Mouse (Mus musculus) kidney, embryonic 16.5 days (tissue): ENCODE results near the gene Mettl1. TPM values are rescaled to one million over a fixed set of nuclear protein-coding genes. Genes with fewer than 3 reads are reported as not detected.

Experiments
- ATAC-seq: fragments of 200-750 bp; cut with Nextera tagmentation; 2 replicates; pipeline ENCODE4 v1.8.0; 2017; ENCODE audit warnings: moderate TSS enrichment; ENCODE audit not compliant: low FRiP score, low TSS enrichment
- H3K27ac ChIP-seq: fragments of 300-500 bp; sonication (generic); 2 replicates; pipeline ENCODE4 v1.5.1; 2014; ENCODE audit warnings: low read length
- H3K27me3 ChIP-seq: fragments of 300-500 bp; sonication (generic); 2 replicates; pipeline ENCODE4 v1.6.1; 2014; ENCODE audit warnings: low read length, control low read depth, mixed read lengths; ENCODE audit not compliant: insufficient read depth
- H3K36me3 ChIP-seq: fragments of 300-500 bp; sonication (generic); 2 replicates; pipeline ENCODE4 v1.6.1; 2014; ENCODE audit warnings: low read length, control low read depth, mixed read lengths; ENCODE audit not compliant: insufficient read depth
- H3K4me1 ChIP-seq: fragments of 300-500 bp; sonication (generic); 2 replicates; pipeline ENCODE4 v1.6.1; 2014; ENCODE audit warnings: low read length, control low read depth, mixed read lengths; ENCODE audit not compliant: insufficient read depth
- H3K4me2 ChIP-seq: fragments of 300-500 bp; sonication (generic); replicated peaks from 2 replicates; pipeline ENCODE4 v1.6.1; 2014; ENCODE audit warnings: low read depth, low read length
- H3K4me3 ChIP-seq: fragments of 300-500 bp; sonication (generic); 2 replicates; pipeline ENCODE4 v1.5.1; 2014; ENCODE audit warnings: mild to moderate bottlenecking, low read length
- H3K9ac ChIP-seq: fragments of 300-500 bp; sonication (generic); replicated peaks from 2 replicates; pipeline ENCODE4 v1.6.1; 2014; ENCODE audit warnings: low read length
- H3K9me3 ChIP-seq: fragments of 300-500 bp; sonication (generic); 2 replicates; pipeline ENCODE4 v1.6.1; 2016; ENCODE audit warnings: low read length, control low read depth
- WGBS: fragments of 180-500 bp; shearing (Covaris S2); extraction: QIAGEN DNeasy Blood & Tissue Kit; methylation state at CpG from one replicate; pipeline ENCODE4 v1.1.7; 2014; 5-methylcytosine and 5-hydroxymethylcytosine counted together
- polyA plus RNA-seq: library from polyadenylated mRNA; unstranded; fragments of >200 nt; fragmentation: Nextera tagmentation; extraction: Ambion mirVana; gene quantifications from 2 replicates; pipeline ENCODE4 v1.2.1, GENCODE M21; 2015

The Mettl1 gene
- polyA plus RNA-seq, 1 experiment from 2014 or later, result 52.8 TPM

DNA sequence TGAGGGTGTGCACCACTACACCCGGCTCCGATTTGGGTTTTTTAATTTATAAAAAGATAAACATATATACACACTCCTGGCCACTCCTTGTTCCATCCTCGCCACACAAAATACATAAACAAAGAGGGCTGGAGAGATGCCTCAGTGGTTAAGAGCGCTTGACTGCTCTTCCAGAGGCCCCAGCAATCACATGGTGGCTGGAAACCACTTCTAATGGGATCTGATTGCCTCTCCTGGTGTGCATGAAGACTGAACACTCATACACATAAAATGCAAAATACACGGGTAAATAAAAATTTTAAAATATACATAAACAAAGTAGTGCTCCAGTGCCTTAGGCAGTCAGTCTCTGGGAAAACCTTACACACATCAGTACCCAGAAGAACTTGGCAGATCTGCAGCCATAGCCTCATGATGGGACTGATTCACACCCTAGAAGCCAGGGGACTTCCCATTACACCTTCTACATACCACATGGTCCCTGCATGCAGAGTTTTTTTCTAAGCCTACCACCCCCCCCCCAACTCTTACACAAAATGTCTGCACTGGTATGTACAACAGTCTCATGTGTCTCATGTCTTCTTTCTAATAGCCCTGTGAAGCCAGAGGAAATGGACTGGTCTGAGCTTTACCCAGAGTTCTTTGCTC, 1.4 kb downstream of the Mettl1 start:
- H3K27ac ChIP-seq, result peak overlapping the region; percentile 56
- H3K9me3 ChIP-seq, result no peaks in the 10 kb centered on the region
- peaks cover 11% of the 10 kb centered on the region for H3K4me1 ChIP-seq
- peak overlapping the region; percentile 79 for H3K4me3 ChIP-seq
- peaks cover 5% of the 10 kb centered on the region for H3K27me3 ChIP-seq
- WGBS, result 18% methylated on average over 5 of the region's 5 CpGs
- peak overlapping the region; percentile 99 for H3K4me2 ChIP-seq
- peaks cover 12% of the 10 kb centered on the region for H3K36me3 ChIP-seq
- peak overlapping the region; percentile 73 for H3K9ac ChIP-seq
- no peak for ATAC-seq

DNA sequence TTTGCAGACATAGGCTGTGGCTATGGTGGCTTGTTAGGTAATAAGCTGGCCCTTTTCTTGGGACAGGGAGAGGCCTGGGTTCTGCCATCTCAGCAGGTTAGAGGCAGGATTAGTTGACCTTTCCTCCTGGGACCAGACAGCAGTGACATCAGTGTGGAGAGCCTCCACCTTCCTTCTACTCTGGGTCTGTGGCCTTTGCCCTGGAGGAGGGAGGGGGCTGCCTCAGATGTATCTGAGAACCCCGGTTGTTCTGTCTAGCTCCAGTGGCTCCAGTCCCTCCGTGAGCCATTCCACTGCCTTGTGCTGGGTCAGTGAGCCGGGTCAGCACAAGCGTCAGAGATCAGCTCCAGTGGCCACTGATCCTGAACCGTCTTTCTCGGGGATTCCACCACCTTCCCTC, 2.0 kb downstream of the Mettl1 start:
- Histone ChIP-seq H3K4me1 (peaks cover 11% of the 10 kb centered on the region), H3K4me3 (no peak overlapping the region), H3K4me2 (no peak overlapping the region), H3K9me3 (no peaks in the 10 kb centered on the region), H3K36me3 (peaks cover 12% of the 10 kb centered on the region), H3K9ac (no peak overlapping the region), H3K27me3 (peaks cover 11% of the 10 kb centered on the region), H3K27ac (peak overlapping the region; percentile 56)
- ATAC-seq, result peak; percentile 66
- WGBS, result 52% methylated on average over 6 of the region's 6 CpGs

DNA sequence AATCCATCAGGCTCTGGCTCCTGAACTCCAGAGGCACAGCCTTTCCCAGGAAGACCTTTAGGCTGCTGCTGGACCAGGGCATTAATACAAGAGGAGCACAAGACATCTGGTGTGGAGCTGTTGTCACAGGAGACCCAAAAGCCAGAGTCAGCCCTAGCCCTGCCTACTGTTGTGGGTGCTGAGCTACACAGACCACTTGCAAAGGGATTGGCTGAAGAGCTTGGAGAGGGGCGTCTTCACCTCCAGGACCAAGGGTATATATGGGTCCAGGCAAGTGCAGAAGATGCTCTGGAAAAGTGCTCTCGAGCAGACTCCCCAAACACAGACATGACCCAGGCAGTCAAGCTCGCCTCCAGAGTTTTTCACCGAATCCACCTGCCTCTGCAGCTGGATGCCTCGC, 6.7 kb downstream of the Mettl1 start, which contains the start of gene Cyp27b1:
Cyp27b1 (plus strand) TSS at position 297 of the 400 bp plus-strand sequence.
- H3K36me3 ChIP-seq, result peaks cover 12% of the 10 kb centered on the region
- H3K4me3 ChIP-seq, result peak within 1 kb of the TSS; percentile 24
- no peaks in the 10 kb centered on the region for H3K9me3 ChIP-seq
- H3K9ac ChIP-seq, result peak within 1 kb of the TSS; percentile 43
- 32% methylated on average over 5 of the region's 5 CpGs for WGBS
- H3K4me2 ChIP-seq, result peak within 1 kb of the TSS; percentile 41
- H3K27ac ChIP-seq, result no peak within 1 kb of the TSS
- H3K4me1 ChIP-seq, result peaks cover 16% of the 10 kb centered on the region
- peaks cover 47% of the 10 kb centered on the region for H3K27me3 ChIP-seq
- ATAC-seq, result no peak

DNA sequence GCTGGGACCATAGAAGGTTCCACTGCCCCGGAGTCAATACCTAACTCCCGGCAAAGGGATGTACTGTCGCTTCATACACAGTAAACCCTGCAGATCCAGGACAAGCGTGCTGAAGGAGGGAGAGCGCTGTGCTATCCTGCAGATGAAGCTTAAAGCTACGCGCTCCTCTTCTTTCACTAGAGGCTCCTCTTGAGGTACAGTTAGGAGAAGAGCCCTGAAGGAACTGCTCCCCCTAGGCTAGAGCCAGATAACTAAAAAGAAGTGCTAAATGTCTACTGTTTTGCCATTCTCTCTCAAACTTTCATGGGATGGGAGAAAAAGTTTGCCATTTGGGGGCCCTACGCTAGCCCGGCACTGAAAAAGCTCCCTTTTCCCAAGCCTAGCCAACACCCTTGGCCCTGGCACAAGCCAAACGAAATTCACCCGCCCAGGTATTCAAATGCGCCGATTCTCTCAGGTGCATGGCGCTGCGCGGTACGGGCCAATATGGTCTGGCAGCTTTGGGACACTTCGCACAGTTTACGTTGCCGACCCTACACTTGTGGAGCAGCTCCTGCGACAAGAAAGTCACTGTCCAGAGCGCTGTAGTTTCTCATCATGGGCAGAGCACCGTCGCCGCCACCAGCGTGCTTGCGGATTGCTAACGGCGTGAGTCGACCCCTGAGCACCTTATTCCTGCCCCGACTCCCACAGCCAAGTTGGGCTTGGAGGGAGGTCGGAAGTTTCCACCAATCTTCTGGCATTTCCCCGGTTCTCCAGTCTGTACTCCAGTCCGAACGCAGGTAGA, 7.6 kb downstream of the Mettl1 start:
- Histone ChIP-seq H3K36me3 (peaks cover 12% of the 10 kb centered on the region), H3K4me1 (peaks cover 14% of the 10 kb centered on the region), H3K9me3 (no peaks in the 10 kb centered on the region), H3K9ac (peak overlapping the region; percentile 43), H3K4me3 (peak overlapping the region; percentile 24), H3K4me2 (peak overlapping the region; percentile 41), H3K27me3 (peaks cover 47% of the 10 kb centered on the region), H3K27ac (no peak overlapping the region)
- 3% methylated on average over 35 of the region's 35 CpGs for WGBS
- no peak for ATAC-seq

DNA sequence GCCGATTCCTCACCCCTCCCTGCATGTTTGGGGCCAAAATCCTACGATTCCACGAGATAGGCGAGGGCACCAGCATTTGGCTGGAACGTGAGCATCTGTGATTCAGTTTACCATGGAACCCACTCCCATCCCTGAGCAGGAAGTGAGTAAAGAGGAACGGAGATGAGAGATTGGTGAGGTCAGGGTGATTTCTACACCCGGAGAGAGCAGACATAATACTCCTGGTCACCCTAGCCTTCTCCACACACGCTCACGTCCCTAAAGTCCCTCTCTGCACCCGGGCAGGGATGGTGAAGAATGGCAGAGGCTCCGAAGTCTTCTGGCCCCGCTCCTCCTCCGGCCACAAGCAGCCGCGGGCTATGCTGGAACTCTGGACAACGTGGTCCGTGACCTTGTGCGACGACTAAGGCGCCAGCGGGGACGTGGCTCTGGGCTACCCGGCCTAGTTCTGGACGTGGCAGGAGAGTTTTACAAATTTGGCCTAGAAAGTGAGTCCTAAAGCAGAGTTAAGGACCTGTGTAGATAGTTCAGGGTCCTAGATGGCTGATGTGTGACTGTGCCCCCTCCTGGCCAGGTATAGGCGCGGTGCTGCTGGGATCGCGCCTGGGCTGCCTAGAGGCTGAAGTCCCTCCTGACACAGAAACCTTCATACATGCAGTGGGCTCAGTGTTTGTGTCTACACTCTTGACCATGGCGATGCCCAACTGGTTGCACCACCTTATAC, 8.3 kb downstream of the Mettl1 start:
- Histone ChIP-seq H3K4me3 (peak overlapping the region; percentile 24), H3K36me3 (peaks cover 12% of the 10 kb centered on the region), H3K27me3 (peaks cover 47% of the 10 kb centered on the region), H3K27ac (no peak overlapping the region), H3K4me2 (peak overlapping the region; percentile 41), H3K9ac (no peak overlapping the region), H3K9me3 (no peaks in the 10 kb centered on the region), H3K4me1 (peaks cover 14% of the 10 kb centered on the region)
- WGBS, result 2% methylated on average over 29 of the region's 29 CpGs
- peak; percentile 21; the same call in 1 of the 2 replicates for ATAC-seq

DNA sequence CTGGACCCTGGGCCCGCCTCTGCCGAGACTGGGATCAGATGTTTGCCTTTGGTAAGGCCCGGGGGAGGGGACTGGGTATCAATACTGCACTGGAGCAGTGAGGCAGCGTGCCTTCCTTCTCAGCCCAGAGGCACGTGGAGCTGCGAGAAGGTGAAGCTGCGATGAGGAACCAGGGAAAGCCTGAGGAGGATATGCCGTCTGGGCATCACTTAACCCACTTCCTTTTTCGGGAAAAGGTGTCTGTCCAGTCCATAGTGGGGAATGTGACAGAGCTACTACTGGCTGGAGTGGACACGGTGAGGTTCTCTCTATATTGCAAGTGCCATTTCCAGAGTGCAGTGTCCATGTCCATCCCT, 8.9 kb downstream of the Mettl1 start:
- WGBS, result 20% methylated on average over 10 of the region's 10 CpGs
- H3K9me3 ChIP-seq, result no peaks in the 10 kb centered on the region
- no peak overlapping the region for H3K9ac ChIP-seq
- no peak; the same call in 1 of the 2 replicates for ATAC-seq
- no peak overlapping the region for H3K4me2 ChIP-seq
- peaks cover 6% of the 10 kb centered on the region; the same call in 1 of the 2 replicates for H3K36me3 ChIP-seq
- H3K27ac ChIP-seq, result no peak overlapping the region
- H3K4me3 ChIP-seq, result no peak overlapping the region
- H3K27me3 ChIP-seq, result peaks cover 47% of the 10 kb centered on the region
- peaks cover 14% of the 10 kb centered on the region for H3K4me1 ChIP-seq

DNA sequence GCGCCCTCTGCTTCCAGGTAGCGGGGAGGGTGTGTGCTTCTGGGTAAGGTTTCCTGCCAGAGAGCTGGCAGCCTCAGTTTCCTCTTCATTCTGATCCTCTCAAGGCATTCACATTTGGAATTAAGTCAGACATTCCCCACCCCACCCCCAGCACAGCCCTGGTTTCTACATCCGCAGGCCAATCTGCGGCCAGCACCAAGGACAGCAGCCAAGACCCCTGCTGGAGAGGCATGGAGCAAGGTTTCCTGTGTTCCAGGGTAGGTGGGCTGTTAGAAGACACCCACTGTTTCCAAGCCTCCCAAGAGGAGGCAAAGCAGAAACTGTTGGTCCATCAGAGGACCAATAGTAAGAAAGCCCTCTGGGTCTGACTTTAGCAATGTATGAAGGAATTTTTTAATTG, 13.4 kb downstream of the Mettl1 start:
- 66% methylated on average over 4 of the region's 4 CpGs for WGBS
- Histone ChIP-seq H3K36me3 (peaks cover 21% of the 10 kb centered on the region), H3K27ac (no peak overlapping the region), H3K4me3 (no peak overlapping the region), H3K9me3 (no peaks in the 10 kb centered on the region), H3K9ac (no peak overlapping the region), H3K27me3 (peaks cover 25% of the 10 kb centered on the region), H3K4me1 (peaks cover 11% of the 10 kb centered on the region), H3K4me2 (no peak overlapping the region)
- ATAC-seq, result no peak

DNA sequence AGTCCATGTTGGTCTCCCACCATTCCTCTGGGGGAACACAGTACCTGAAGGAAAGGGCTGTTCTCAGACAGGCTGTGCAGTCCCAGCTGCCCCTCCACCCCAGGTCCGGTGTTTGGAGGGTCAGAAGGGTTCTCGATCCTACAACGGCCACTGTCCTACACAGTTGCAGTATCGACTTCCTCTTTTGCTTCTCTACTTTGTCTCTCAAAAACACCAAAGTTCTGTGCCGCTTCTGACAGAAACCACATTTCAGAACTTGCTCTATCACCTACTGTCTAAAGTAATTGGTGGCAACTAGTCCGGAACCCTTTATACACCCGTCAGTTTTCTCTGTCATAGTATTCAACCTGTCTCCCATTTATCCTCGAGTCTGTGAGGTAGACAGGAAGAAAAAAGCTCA, 14.2 kb downstream of the Mettl1 start:
- Histone ChIP-seq H3K27me3 (peaks cover 19% of the 10 kb centered on the region), H3K4me2 (no peak overlapping the region), H3K27ac (no peak overlapping the region), H3K36me3 (peaks cover 21% of the 10 kb centered on the region), H3K9me3 (no peaks in the 10 kb centered on the region), H3K4me1 (peaks cover 12% of the 10 kb centered on the region), H3K4me3 (no peak overlapping the region), H3K9ac (no peak overlapping the region)
- WGBS, result 86% methylated on average over 8 of the region's 8 CpGs
- ATAC-seq, result no peak

DNA sequence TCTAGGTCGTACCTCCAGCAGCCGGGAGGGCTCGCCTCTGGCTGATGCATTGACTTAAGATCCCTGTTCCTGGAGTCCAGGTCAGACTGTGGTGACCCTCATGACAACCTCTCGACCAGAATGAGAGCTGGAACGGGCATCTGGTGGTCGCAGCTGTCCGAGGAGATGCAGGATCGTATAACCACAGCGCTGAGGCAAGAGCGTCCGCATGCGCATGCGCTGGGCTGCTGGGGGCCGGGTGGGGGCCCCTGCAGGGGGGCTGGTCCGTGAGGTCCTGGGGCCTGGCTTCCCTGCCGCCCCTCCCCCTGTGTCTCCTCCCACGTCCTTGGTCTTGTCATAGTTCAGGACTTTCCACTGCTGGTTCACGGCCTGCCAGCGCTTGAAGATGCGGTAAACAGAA, 15.3 kb downstream of the Mettl1 start:
- H3K36me3 ChIP-seq, result peaks cover 21% of the 10 kb centered on the region
- H3K4me1 ChIP-seq, result peaks cover 15% of the 10 kb centered on the region
- ATAC-seq, result no peak
- no peaks in the 10 kb centered on the region for H3K9me3 ChIP-seq
- 79% methylated on average over 20 of the region's 20 CpGs for WGBS
- H3K27ac ChIP-seq, result no peak overlapping the region
- H3K4me3 ChIP-seq, result no peak overlapping the region
- H3K27me3 ChIP-seq, result peaks cover 13% of the 10 kb centered on the region
- no peak overlapping the region for H3K4me2 ChIP-seq
- no peak overlapping the region for H3K9ac ChIP-seq
